Mouse (Mus musculus) heart, embryonic 15.5 days (tissue): ENCODE measurements around the gene Zfp105. TPM values are rescaled to one million over a fixed set of nuclear protein-coding genes. Genes with fewer than 3 reads are reported as not detected.
A peak's percentile ranks its signal among the peaks of the same experiment; 100 is the strongest.

Experiments used
- ATAC-seq: fragments of 200-750 bp; cut with Nextera tagmentation; replicated peaks from 2 replicates; pipeline ENCODE4 v1.8.0; 2017; ENCODE audit warnings: low read depth, moderate TSS enrichment; ENCODE audit not compliant: insufficient number of reproducible peaks, insufficient read depth, low FRiP score
- H3K27ac ChIP-seq: fragments of 300-500 bp; sonication (generic); 2 replicates; pipeline ENCODE4 v1.5.1; 2015; ENCODE audit warnings: mild to moderate bottlenecking, inconsistent platforms
- H3K27me3 ChIP-seq: fragments of 300-500 bp; sonication (generic); 2 replicates; pipeline ENCODE4 v1.6.1; 2015; ENCODE audit warnings: inconsistent platforms
- H3K36me3 ChIP-seq: fragments of 300-500 bp; sonication (generic); 2 replicates; pipeline ENCODE4 v1.6.1; 2015; ENCODE audit warnings: mild to moderate bottlenecking, inconsistent platforms
- H3K4me1 ChIP-seq: fragments of 300-500 bp; sonication (generic); replicated peaks from 2 replicates; pipeline ENCODE4 v1.6.1; 2015; ENCODE audit warnings: inconsistent platforms
- H3K4me2 ChIP-seq: fragments of 300-500 bp; sonication (generic); 2 replicates; pipeline ENCODE4 v1.6.1; 2015; ENCODE audit warnings: inconsistent platforms, mild to moderate bottlenecking, moderate library complexity
- H3K4me3 ChIP-seq: fragments of 300-500 bp; sonication (generic); 2 replicates; pipeline ENCODE4 v1.5.1; 2015; ENCODE audit warnings: mild to moderate bottlenecking, inconsistent platforms
- H3K9ac ChIP-seq: fragments of 300-500 bp; sonication (generic); 2 replicates; pipeline ENCODE4 v1.6.1; 2015; ENCODE audit warnings: mild to moderate bottlenecking, inconsistent platforms
- H3K9me3 ChIP-seq: fragments of 300-500 bp; sonication (generic); replicated peaks from 2 replicates; pipeline ENCODE4 v1.6.1; 2016; ENCODE audit warnings: inconsistent platforms
- WGBS: fragments of 180-500 bp; shearing (Covaris S2); methylation state at CpG from one replicate; pipeline ENCODE4 v1.1.7; 2015; ENCODE audit warnings: mixed read lengths; 5-methylcytosine and 5-hydroxymethylcytosine counted together
- polyA plus RNA-seq: library from polyadenylated mRNA; unstranded; fragments of >200 nt; fragmentation: Nextera tagmentation; extraction: Ambion mirVana; gene quantifications from 2 replicates; pipeline ENCODE4 v1.2.1, GENCODE M21; 2015

Gene Zfp105
- 9.4 and 9.6 TPM in 2 replicates for polyA plus RNA-seq

DNA sequence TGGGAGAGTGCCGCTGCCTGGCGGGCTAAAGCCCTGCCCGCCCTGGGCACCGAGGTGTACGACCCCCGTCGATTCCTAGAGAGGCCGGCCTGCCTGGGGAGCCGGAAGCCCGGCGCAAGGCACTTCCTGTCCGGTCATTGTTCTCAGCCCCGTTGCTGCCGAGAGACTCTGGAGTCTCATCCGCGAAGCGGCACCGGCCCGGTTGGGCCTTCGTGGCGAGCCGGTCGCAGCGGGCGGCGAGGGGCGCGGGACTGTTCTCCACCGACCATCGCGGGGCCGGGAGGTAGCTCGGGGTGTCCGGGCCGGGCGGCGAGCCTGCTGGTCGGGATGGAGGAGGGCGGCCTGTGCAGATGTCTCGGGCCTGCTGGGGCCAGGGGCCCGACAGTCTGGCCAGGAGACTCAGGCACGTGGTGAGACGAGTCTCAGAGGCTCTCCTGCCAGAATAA lies at the start of gene Zfp105:
Gene Zfp105, plus strand, starts transcription at position 137 of the 446 bp plus-strand sequence.
- Histone ChIP-seq H3K27ac (peak within 1 kb of the TSS; percentile 70), H3K36me3 (peaks cover 32% of the 10 kb centered on the region), H3K4me2 (peak within 1 kb of the TSS; percentile 81), H3K4me1 (peaks cover 6% of the 10 kb centered on the region; the same call in 1 of the 2 replicates), H3K27me3 (0 out of 2 replicates have a peak, but pooled peaks cover 4% of the 10 kb centered on the region), H3K9ac (peak within 1 kb of the TSS; percentile 94), H3K4me3 (peak within 1 kb of the TSS; percentile 90), H3K9me3 (no peaks in the 10 kb centered on the region)
- WGBS, result 1% methylated on average over 43 of the region's 43 CpGs
- ATAC-seq, result peak; percentile 88

DNA sequence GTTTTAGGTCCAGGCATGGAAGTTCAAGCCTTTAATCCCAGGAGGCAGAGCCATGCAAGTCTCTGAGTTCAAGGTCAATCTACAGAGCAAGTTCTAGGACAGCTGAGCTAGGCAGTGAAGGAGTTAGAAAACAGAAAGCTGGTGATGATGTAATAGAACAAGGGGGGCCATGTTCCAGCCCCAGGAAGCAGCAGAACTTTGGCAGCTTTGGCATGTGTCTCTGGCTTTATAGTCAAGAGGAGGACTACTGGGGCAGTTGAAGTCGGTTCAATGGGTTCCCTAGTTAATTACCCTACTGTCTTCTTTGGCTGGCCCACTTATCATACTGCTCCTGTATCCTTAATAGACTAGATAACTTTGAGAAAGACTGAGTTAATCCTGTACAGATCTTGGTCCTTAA lies 48.2 kb upstream of the Zfp105 start:
- no peak for ATAC-seq
- Histone ChIP-seq H3K36me3 (no peaks in the 10 kb centered on the region), H3K4me3 (no peak overlapping the region), H3K4me2 (no peak overlapping the region), H3K27ac (no peak overlapping the region), H3K9ac (no peak overlapping the region), H3K4me1 (no peaks in the 10 kb centered on the region), H3K9me3 (peaks cover 4% of the 10 kb centered on the region; the same call in 1 of the 2 replicates), H3K27me3 (no peaks in the 10 kb centered on the region)
- 57% methylated on average over 1 of the region's 1 CpGs for WGBS

DNA sequence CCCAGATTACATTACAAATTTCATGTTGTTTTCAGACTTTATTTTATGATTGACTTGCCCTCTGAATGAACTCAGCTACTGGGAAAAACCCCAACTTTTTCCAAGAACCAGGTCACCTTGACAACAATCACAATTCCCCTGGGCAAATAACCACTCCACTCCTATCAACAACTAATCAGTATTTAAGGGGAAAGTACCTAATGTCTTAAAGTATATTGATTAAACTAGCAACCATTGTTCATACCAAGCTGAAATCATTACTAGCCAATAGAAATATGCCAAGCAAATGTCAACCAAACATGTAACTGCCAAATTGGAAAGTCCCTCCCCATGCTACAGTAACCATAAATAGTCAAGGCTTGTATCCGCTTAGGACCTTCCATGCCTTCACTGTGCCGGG lies 47.7 kb upstream of the Zfp105 start:
- peaks cover 4% of the 10 kb centered on the region; the same call in 1 of the 2 replicates for H3K9me3 ChIP-seq
- H3K9ac ChIP-seq, result no peak overlapping the region
- no peaks in the 10 kb centered on the region for H3K36me3 ChIP-seq
- H3K27ac ChIP-seq, result no peak overlapping the region
- no peaks in the 10 kb centered on the region for H3K4me1 ChIP-seq
- 75% methylated on average over 2 of the region's 2 CpGs for WGBS
- H3K4me2 ChIP-seq, result no peak overlapping the region
- ATAC-seq, result no peak
- no peaks in the 10 kb centered on the region for H3K27me3 ChIP-seq
- H3K4me3 ChIP-seq, result no peak overlapping the region

DNA sequence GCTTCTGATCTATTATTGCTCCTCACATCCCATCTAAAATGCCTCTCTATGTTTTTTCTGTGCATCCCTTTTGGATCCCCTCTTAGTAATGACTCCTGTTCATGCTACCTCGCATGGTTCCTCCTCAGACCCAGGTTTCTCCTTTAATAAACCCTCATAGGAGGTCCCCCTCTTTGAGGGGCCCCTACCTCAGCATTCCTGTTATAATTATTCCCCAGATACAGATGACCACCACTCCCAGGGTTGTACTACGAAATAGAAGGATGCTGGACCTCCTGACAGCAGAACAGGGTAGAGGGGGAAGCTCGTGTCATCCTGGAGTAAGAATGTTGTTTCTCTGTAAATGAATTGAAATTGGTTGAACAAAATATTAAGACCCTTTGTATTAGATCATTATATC lies 37.5 kb upstream of the Zfp105 start, which contains the start of gene Zkscan7:
Gene Zkscan7, plus strand, starts transcription at position 301 of the 400 bp plus-strand sequence.
- Histone ChIP-seq H3K27ac (no peak within 1 kb of the TSS), H3K9me3 (no peaks in the 10 kb centered on the region), H3K4me2 (peak within 1 kb of the TSS; percentile 84), H3K4me3 (peak within 1 kb of the TSS; percentile 73), H3K9ac (no peak within 1 kb of the TSS), H3K27me3 (peaks cover 3% of the 10 kb centered on the region; the same call in 1 of the 2 replicates), H3K4me1 (no peaks in the 10 kb centered on the region; the same call in 1 of the 2 replicates), H3K36me3 (no peaks in the 10 kb centered on the region)
- no peak for ATAC-seq
- 77% methylated on average over 3 of the region's 3 CpGs for WGBS

DNA sequence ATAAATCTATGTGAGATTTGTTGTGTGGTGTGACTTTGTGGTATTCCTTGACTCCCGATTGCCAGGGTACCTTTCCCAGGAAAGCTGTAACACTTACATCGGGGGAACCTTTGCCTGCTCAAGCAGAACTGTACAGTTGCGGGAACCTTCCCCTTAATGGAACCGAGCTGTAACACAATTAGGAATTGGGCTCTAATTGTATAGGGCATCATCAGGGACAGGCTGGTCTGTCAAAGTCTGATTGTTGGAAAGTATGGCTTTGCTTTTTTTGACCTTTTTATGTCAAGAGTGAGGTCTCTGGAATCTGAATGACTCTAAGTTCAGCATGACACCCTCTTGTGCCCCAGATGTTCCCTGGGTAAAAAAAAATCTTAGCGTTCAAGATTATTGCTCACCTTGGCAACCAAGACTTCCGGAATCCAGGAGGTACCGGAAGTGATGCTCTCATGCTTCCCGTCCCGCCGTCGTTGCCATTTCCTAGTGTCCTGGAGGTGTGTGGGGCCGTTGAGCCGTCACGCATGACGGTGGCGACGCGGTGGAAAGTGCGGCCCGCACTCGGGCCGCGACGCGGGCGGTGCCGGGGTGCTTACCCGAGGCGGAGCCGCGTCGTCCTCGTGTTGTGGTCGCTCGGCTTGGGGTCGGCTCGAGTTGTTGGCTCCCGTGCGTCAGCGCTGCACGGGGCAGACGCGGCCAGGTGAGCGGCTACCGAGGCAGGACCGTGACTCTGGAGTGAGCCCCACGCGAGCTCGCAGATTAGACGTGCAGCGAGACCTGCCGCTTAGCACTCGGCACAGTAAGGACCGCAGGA lies 36.3 kb upstream of the Zfp105 start:
- WGBS, result 6% methylated on average over 54 of the region's 54 CpGs
- Histone ChIP-seq H3K4me3 (peak overlapping the region; percentile 73), H3K4me1 (no peaks in the 10 kb centered on the region; the same call in 1 of the 2 replicates), H3K27me3 (no peaks in the 10 kb centered on the region; the same call in 1 of the 2 replicates), H3K9me3 (no peaks in the 10 kb centered on the region), H3K9ac (peak overlapping the region; percentile 73), H3K36me3 (no peaks in the 10 kb centered on the region; the same call in 1 of the 2 replicates), H3K27ac (no peak overlapping the region), H3K4me2 (peak overlapping the region; percentile 84)
- peak; percentile 58; the same call in 1 of the 2 replicates for ATAC-seq

DNA sequence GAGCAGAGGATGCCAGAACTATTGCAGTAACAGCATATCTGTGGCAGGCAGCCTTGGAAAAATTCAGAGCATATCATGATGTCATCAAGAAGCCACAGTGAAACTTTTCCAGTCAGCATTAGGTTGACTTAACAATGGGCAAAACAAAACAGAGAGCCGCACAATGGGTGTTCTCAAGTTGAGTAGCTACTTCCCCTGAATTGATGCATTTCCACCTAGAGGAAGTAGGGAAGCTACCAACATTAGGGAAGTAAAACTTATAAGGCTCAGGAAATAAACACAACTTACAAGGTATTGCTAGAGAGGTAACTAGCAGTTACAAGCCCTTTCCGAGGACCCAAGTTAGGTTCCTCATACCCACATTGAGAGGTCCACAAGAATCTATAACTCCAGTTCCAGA lies 21.8 kb upstream of the Zfp105 start:
- Histone ChIP-seq H3K4me2 (no peak overlapping the region), H3K4me1 (0 out of 2 replicates have a peak, but pooled peaks cover 2% of the 10 kb centered on the region), H3K4me3 (no peak overlapping the region), H3K9me3 (no peaks in the 10 kb centered on the region), H3K27me3 (no peaks in the 10 kb centered on the region; the same call in 1 of the 2 replicates), H3K36me3 (no peaks in the 10 kb centered on the region; the same call in 1 of the 2 replicates), H3K9ac (no peak overlapping the region), H3K27ac (no peak overlapping the region)
- 79% methylated on average over 2 of the region's 2 CpGs for WGBS
- no peak for ATAC-seq

DNA sequence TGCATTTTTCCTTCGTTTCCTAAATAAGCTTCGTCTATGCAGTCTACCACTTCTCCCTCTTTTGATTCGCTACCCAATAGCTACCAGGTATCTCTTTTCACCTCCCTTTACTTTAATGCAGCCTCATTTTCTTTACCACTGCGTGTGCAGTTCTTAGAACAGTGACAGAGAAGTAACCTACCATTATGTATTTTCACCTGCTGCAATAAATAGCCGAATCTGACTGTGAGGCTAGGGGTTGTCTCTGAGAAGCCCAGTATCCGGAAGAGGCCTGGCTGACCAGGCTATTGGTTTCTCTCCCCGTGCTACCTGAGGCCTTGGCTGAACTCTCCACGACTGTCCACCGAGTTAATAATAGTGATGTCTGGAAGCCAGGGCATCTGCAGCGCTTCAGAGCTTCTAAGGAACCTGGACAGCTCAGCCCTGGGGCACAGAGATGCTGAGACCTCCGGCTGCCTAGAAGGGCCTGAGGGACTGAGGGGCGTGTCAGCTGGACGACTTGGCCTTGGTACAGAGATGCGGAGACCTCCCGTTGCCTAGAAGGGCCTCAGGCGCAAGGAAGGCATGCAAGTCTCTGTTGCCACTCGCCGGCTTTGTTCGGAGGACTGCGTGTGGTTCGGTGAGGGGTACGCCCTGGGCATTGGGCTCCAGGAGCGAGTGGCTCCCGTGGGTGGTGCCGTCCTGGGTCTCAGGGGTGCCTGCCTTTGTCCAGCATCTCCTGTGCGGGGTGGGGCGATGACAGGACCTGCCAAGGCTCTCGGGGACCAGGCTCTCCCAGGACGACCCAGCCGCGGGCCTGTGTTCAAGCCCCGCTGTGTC lies 19.9 kb upstream of the Zfp105 start:
- H3K4me2 ChIP-seq, result peak overlapping the region; percentile 91
- WGBS, result 18% methylated on average over 32 of the region's 32 CpGs
- H3K4me3 ChIP-seq, result peak overlapping the region; percentile 71
- H3K27me3 ChIP-seq, result no peaks in the 10 kb centered on the region; the same call in 1 of the 2 replicates
- no peak overlapping the region for H3K27ac ChIP-seq
- H3K9ac ChIP-seq, result peak overlapping the region; percentile 71
- H3K36me3 ChIP-seq, result no peaks in the 10 kb centered on the region
- 0 out of 2 replicates have a peak, but pooled peaks cover 2% of the 10 kb centered on the region for H3K4me1 ChIP-seq
- ATAC-seq, result peak; percentile 88
- no peaks in the 10 kb centered on the region for H3K9me3 ChIP-seq

DNA sequence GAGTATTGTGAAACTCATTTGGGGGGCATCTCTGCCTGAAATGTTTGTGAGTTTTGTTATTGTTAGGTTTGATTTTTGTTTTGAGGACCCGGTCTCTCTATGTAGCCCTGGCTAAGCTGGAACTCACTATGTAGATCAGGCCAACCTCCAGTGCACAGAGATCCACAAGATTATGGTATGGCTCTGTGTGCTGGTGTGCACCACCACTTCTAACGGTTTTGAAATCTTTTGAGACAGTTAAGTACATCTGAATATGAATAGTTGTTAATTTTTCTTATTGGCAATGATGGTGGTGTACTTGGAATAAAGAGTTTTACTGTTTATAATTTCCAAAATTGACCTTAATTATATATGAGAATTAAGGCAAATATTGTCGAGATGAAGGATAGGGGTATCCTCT lies 436 bp upstream of the Zfp105 start:
- Histone ChIP-seq H3K9me3 (no peaks in the 10 kb centered on the region), H3K4me3 (peak overlapping the region; percentile 90), H3K27me3 (0 out of 2 replicates have a peak, but pooled peaks cover 4% of the 10 kb centered on the region), H3K4me1 (peaks cover 6% of the 10 kb centered on the region; the same call in 1 of the 2 replicates), H3K27ac (no peak overlapping the region), H3K4me2 (peak overlapping the region; percentile 81), H3K36me3 (peaks cover 27% of the 10 kb centered on the region), H3K9ac (no peak overlapping the region; the same call in 1 of the 2 replicates)
- ATAC-seq, result no peak
- WGBS, result 28% methylated on average over 3 of the region's 3 CpGs

DNA sequence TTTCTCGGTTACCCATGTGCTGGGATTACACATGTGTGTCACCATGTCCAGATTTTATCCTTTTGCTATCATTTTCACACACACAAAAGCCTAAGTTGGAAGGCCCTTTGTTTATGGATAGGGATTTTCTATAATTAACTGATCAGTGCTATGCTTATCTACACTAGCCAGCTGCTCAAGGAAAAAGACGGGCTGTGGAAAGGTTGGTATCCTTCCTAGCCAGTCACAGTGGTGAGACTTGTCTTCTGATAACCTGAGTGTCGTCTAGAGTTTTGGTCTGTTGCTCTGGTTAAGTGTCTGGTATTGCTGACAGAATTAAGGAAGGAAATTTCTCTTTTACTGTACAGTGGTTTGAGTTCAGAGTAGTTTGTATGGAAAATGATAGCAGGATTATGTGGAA lies 6.0 kb downstream of the Zfp105 start:
- no peak overlapping the region for H3K4me2 ChIP-seq
- no peak overlapping the region for H3K27ac ChIP-seq
- 79% methylated on average over 3 of the region's 3 CpGs for WGBS
- no peak for ATAC-seq
- H3K9ac ChIP-seq, result no peak overlapping the region
- H3K27me3 ChIP-seq, result no peaks in the 10 kb centered on the region
- H3K9me3 ChIP-seq, result 0 out of 2 replicates have a peak, but pooled peaks cover 5% of the 10 kb centered on the region
- H3K4me1 ChIP-seq, result peaks cover under 1% of the 10 kb centered on the region; the same call in 1 of the 2 replicates
- H3K36me3 ChIP-seq, result peaks cover 68% of the 10 kb centered on the region
- H3K4me3 ChIP-seq, result no peak overlapping the region

DNA sequence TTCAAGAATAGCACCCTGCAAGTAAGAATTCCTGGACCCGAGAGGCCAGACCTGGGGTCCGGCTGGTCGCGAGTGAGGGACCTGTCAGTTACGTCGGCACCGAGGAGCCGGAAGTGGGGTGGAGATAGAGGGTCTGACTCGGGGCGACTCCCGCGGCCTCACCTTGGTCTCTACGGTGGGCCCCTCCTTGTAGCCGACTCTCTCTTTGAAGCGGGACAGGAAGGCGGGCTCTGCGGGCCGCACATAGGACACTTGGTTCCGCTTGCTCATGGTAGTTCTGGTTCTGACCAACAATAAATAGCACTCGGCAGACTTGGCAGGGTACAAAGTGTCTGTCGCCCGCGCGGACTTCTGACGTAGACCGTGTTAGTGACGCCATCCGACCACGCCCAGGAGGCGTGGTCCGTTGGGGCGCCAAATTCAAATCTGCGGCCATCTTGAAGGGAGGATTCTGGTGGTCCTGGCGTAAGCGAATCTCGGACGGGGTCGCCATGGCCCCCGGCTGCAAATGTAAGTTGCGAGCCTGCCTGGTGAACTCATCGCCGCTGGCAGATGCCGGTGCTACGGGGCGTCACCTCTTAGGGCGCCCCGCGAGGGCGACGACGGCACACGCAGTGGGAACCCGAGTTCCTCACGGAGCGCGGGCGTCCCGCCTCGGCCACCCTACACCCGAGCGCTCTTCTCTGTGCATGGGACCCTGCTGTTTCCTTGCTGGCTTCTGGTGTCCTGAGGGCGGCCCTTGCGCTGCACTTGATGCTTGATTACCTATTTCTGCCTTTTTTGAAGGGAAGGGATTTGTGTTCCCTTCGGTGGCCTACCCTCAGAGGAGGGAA lies 28.0 kb downstream of the Zfp105 start, which contains the start of the genes 1110059G10Rik and Kif15:
Gene 1110059G10Rik, minus strand, starts transcription at position 358 of the 833 bp plus-strand sequence.
Gene Kif15, plus strand, starts transcription at position 404 of the 833 bp plus-strand sequence.
- WGBS, result under 1% methylated on average over 64 of the region's 64 CpGs
- ATAC-seq, result peak; percentile 95

More for the DNA sequence above, 28.0 kb downstream of the Zfp105 start, which contains the start of the genes 1110059G10Rik and Kif15:
- H3K9me3 ChIP-seq, result no peaks in the 10 kb centered on the region
- H3K9ac ChIP-seq, result peak within 1 kb of the TSS; percentile 84
- H3K4me1 ChIP-seq, result peaks cover 16% of the 10 kb centered on the region
- no peaks in the 10 kb centered on the region for H3K27me3 ChIP-seq
- peak within 1 kb of the TSS; percentile 70 for H3K4me2 ChIP-seq
- peak within 1 kb of the TSS; percentile 85 for H3K27ac ChIP-seq
- H3K4me3 ChIP-seq, result peak within 1 kb of the TSS; percentile 96
- H3K36me3 ChIP-seq, result peaks cover 12% of the 10 kb centered on the region
